Mouse (Mus musculus) small intestine, adult 2 months (tissue): ENCODE data around the gene Prg3. TPM values are rescaled to one million over a fixed set of nuclear protein-coding genes. Genes with fewer than 3 reads are reported as not detected.
A peak's percentile ranks its signal among the peaks of the same experiment; 100 is the strongest.

Experiments used
- H3K27ac ChIP-seq: fragments of 200-500 bp; 2 replicates; pipeline ENCODE4 v1.5.1; 2012; ENCODE audit warnings: low read depth, low read length, control low read depth, inconsistent platforms; ENCODE audit not compliant: insufficient read depth
- H3K27me3 ChIP-seq: fragments of 200-500 bp; 2 replicates; pipeline ENCODE4 v1.6.1; 2012; ENCODE audit warnings: mild to moderate bottlenecking, moderate library complexity, low read length, inconsistent platforms; ENCODE audit not compliant: control insufficient read depth, insufficient read depth
- H3K36me3 ChIP-seq: fragments of 200-500 bp; 2 replicates; pipeline ENCODE4 v1.6.1; 2012; ENCODE audit warnings: mild to moderate bottlenecking, low read length, control low read depth, inconsistent platforms; ENCODE audit not compliant: control insufficient read depth, insufficient read depth
- H3K4me1 ChIP-seq: fragments of 200-500 bp; 2 replicates; pipeline ENCODE4 v1.6.1; 2012; ENCODE audit warnings: low read length, inconsistent platforms, mixed read lengths; ENCODE audit not compliant: control insufficient read depth, insufficient read depth, insufficient read length
- H3K4me3 ChIP-seq: fragments of 200-500 bp; 2 replicates; pipeline ENCODE4 v1.5.1; 2012; ENCODE audit warnings: low read depth, mild to moderate bottlenecking, control low read depth, inconsistent platforms, low read length, moderate library complexity
- CTCF ChIP-seq: fragments of 200-500 bp; IDR thresholded peaks from 2 replicates; pipeline ENCODE4 v1.5.1; 2012; ENCODE audit warnings: low read depth, mild to moderate bottlenecking, control low read depth, inconsistent platforms, low read length, moderate library complexity, mixed read lengths; ENCODE audit not compliant: insufficient replicate concordance, insufficient read length; ENCODE audit errors: extremely low read depth
- POLR2A ChIP-seq: fragments of 200-500 bp; IDR thresholded peaks from 2 replicates; pipeline ENCODE4 v1.6.1; 2012; ENCODE audit warnings: low read depth, mild to moderate bottlenecking, control low read depth, inconsistent platforms, low read length, moderate library complexity
- WGBS: fragments of 180-500 bp; shearing (Covaris S2); methylation state at CpG from one replicate; pipeline ENCODE4 v1.1.7; 2018; 5-methylcytosine and 5-hydroxymethylcytosine counted together
- polyA plus RNA-seq: library from polyadenylated mRNA; depleted of rRNA; stranded (reverse); fragments of >200 nt; gene quantifications from 2 replicates; pipeline ENCODE4 v1.2.3, GENCODE M21; 2012

The Prg3 gene
- polyA plus RNA-seq, 1 experiment: not detected

- Histone ChIP-seq H3K36me3 (no peaks in the 10 kb centered on the region; the same call in 1 of the 2 replicates), H3K4me3 (no peak overlapping the region), H3K27ac (no peak overlapping the region), H3K4me1 (no peaks in the 10 kb centered on the region), H3K27me3 (no peaks in the 10 kb centered on the region)
- TF ChIP-seq POLR2A: no peak
- no peak for TF ChIP-seq CTCF
- WGBS: 94% methylated on average over 7 of the region's 7 CpGs
Measured at GRCm38 (mm10) chr2:84948252-84948651, 39.8 kb upstream of the Prg3 start.

- H3K27ac ChIP-seq: no peak overlapping the region
- WGBS: 29% methylated on average over 2 of the region's 2 CpGs
- no peaks in the 10 kb centered on the region for H3K4me1 ChIP-seq
- H3K27me3 ChIP-seq: no peaks in the 10 kb centered on the region
- no peak for TF ChIP-seq POLR2A
- no peak for TF ChIP-seq CTCF
- no peaks in the 10 kb centered on the region; the same call in 1 of the 2 replicates for H3K36me3 ChIP-seq
- no peak overlapping the region for H3K4me3 ChIP-seq
Measured at GRCm38 (mm10) chr2:84948721-84949120, 39.3 kb upstream of the Prg3 start.

DNA sequence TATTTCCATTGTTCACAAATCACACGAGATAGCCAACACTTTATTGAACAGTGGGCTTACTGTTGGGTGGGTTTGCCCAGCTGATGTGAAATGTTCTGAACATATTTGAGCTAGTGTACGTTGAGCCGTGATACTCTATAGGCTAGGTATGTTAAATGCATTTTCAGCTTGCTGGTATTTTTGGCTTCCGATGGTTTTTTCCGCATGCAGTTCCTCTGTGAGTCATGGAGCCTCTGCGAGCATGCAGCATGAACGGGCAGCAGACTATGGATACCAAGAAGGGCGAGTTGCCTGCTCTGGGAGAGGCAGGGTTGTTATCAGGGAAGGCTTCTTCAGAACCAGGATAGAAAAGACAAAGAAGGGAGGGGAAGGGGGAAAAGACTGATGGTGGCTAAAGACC, 37.0 kb upstream of the Prg3 start:
- 81% methylated on average over 8 of the region's 8 CpGs for WGBS
- no peaks in the 10 kb centered on the region for H3K4me1 ChIP-seq
- H3K36me3 ChIP-seq: no peaks in the 10 kb centered on the region; the same call in 1 of the 2 replicates
- no peak for TF ChIP-seq POLR2A
- no peak for TF ChIP-seq CTCF
- no peak overlapping the region for H3K27ac ChIP-seq
- H3K4me3 ChIP-seq: no peak overlapping the region
- H3K27me3 ChIP-seq: no peaks in the 10 kb centered on the region

DNA sequence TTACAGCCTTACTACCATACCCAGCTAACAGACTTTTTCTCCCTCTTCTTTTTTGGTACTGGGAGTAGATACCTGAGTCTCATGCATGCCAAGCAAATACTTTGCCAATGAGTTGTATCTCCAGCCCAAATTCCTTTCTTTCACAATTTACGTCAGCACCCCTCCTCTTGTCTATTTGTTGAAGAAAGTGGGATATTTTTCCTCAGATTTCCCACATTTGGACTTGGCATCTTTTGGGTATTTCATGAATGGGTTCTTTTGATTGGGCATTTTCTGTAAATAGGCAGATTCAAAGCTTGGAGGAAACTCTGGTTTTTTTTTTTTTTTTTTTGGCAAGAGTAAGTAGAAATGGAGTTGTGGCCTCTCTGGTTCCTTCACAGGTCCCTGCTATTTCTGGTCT, 35.8 kb upstream of the Prg3 start:
- 80% methylated on average over 1 of the region's 1 CpGs for WGBS
- no peaks in the 10 kb centered on the region; the same call in 1 of the 2 replicates for H3K36me3 ChIP-seq
- TF ChIP-seq POLR2A: no peak
- no peak for TF ChIP-seq CTCF

DNA sequence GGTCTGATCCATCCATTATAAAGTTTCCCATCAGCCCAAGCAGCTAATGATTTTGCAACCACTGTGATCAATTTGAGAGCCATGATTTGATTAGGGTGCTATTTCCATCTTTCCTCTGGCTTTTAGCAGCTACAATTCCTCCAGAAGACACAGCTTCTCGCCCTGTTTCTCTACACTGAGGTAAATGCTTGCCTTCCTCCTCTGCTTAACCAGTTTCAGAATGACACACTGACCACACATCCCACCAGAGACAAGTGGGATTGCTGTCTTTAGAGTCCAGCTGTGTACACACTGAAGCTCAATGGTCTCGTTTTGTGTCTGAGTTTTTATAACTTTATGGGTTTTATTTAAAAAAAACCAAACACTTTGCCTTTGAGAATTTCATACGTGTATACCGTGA, 35.3 kb upstream of the Prg3 start:
- no peaks in the 10 kb centered on the region for H3K4me1 ChIP-seq
- H3K4me3 ChIP-seq: no peak overlapping the region
- TF ChIP-seq POLR2A: no peak
- H3K27me3 ChIP-seq: no peaks in the 10 kb centered on the region
- 35% methylated on average over 4 of the region's 4 CpGs for WGBS
- no peaks in the 10 kb centered on the region; the same call in 1 of the 2 replicates for H3K36me3 ChIP-seq
- no peak overlapping the region for H3K27ac ChIP-seq

More for the DNA sequence above, 35.8 kb upstream of the Prg3 start:
- H3K4me1 ChIP-seq: no peaks in the 10 kb centered on the region
- H3K27me3 ChIP-seq: no peaks in the 10 kb centered on the region
- H3K4me3 ChIP-seq: no peak overlapping the region
- no peak overlapping the region for H3K27ac ChIP-seq

- H3K4me3 ChIP-seq: no peak overlapping the region
- H3K36me3 ChIP-seq: no peaks in the 10 kb centered on the region
- TF ChIP-seq CTCF: no peak
- TF ChIP-seq POLR2A: no peak
- WGBS: 85% methylated on average over 9 of the region's 9 CpGs
- no peaks in the 10 kb centered on the region for H3K27me3 ChIP-seq
- H3K4me1 ChIP-seq: no peaks in the 10 kb centered on the region
- H3K27ac ChIP-seq: no peak overlapping the region
Measured at GRCm38 (mm10) chr2:84955435-84955834, 32.6 kb upstream of the Prg3 start.

GRCm38 (mm10) chr2:84956274-84956673, 31.7 kb upstream of the Prg3 start:
- H3K27me3 ChIP-seq: no peaks in the 10 kb centered on the region
- H3K27ac ChIP-seq: no peak overlapping the region
- H3K4me1 ChIP-seq: no peaks in the 10 kb centered on the region
- WGBS: 56% methylated on average over 5 of the region's 5 CpGs
- no peak overlapping the region for H3K4me3 ChIP-seq
- H3K36me3 ChIP-seq: no peaks in the 10 kb centered on the region
- peak; percentile 98 for TF ChIP-seq CTCF
- no peak for TF ChIP-seq POLR2A
